Mouse (Mus musculus): ENCODE results near the gene Mkrn3. TPM values are rescaled to one million over a fixed set of nuclear protein-coding genes. Genes with fewer than 3 reads are reported as not detected.

The Mkrn3 gene
- polyA plus RNA-seq (2014; fragmentation: Nextera tagmentation; extraction: Ambion mirVana) = 20.4 and 22.2 TPM in 2 replicates

DNA sequence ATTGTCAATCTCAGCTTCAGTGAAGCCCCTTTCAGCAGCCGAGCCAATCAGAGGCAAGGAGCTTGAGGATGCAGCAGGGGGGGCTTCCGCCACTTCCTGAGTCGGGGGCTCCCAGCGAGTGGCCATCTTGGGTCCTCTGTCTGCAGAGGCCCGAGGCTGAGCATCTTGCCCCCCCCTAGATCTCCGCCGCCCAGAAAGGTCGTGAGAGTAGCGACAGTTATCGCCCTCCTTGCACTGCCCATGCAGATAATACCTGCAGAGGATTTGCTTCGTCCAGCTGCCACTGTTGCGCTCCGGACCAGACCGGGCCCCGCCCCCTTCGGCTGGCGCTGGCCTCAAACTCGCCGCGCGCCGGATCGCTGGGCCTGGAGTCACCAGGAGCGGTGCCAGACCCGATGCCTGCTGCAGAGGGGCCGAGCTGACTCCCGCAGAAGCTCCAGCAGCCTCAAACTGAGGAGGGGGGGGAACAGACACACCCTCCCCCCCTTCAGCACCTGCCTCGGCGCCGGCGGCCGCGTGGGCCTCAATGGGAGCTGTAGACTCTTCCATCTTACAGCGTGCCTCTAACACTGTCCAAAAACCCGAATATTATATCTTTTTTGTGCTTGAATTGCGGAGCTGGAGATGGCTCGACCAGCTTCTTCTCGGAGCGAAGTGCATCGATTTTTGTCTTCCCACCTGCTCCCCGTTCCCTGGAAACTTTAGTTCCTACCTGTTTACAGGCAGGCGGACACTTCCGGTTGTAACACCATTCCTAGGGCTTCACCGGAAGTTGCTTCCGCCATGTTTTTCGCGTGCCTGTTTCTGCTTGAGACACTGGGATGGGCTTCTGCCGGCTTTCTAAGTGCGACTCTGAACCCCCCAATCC is at the start of gene Mkrn3:
TSS of gene Mkrn3 (minus strand) at position 647 of the 868 bp plus-strand sequence.
- 25% methylated on average over 49 of the region's 49 CpGs for WGBS
- Histone ChIP-seq H3K4me2 (replicated peaks) (peak within 1 kb of the TSS; percentile 59), H3K36me3 (replicated peaks; ENCODE audit: control insufficient read depth, insufficient read depth) (no peaks in the 10 kb centered on the region), H3K4me1 (replicated peaks; ENCODE audit: control insufficient read depth, insufficient read depth, low read length) (0 out of 2 replicates have a peak, but pooled peaks cover 5% of the 10 kb centered on the region), H3K27ac (peak within 1 kb of the TSS; percentile 93), H3K4me3 (replicated peaks; ENCODE audit: low read length) (peak within 1 kb of the TSS; percentile 69), H3K9ac (peak within 1 kb of the TSS; percentile 84), H3K27me3 (ENCODE audit: control insufficient read depth, insufficient read depth, low read length) (no peaks in the 10 kb centered on the region), H3K9me3 (ENCODE audit: control insufficient read depth, low read length) (0 out of 2 replicates have a peak, but pooled peaks cover 3% of the 10 kb centered on the region)
- ATAC-seq (ENCODE audit: low FRiP score) (peak; percentile 91), DNase-seq (ENCODE audit: low spot score) (peak; percentile 94)

GRCm38 (mm10) chr7:62463878-62464755 is 44.2 kb upstream of the Mkrn3 start, which contains the start of gene Peg12:
TSS of gene Peg12 (minus strand) at chr7:62464510.
- no peaks in the 10 kb centered on the region for H3K4me1 ChIP-seq (replicated peaks; ENCODE audit: control insufficient read depth, insufficient read depth, low read length)
- H3K4me2 ChIP-seq (replicated peaks) = peak within 1 kb of the TSS; percentile 73
- DNase-seq (ENCODE audit: low spot score) = peak; percentile 54
- H3K9ac ChIP-seq = peak within 1 kb of the TSS; percentile 67
- H3K4me3 ChIP-seq (replicated peaks; ENCODE audit: low read length) = peak within 1 kb of the TSS; percentile 60
- 0 out of 2 replicates have a peak, but pooled peaks cover 4% of the 10 kb centered on the region for H3K9me3 ChIP-seq (ENCODE audit: control insufficient read depth, low read length)
- peak; percentile 75 for ATAC-seq (ENCODE audit: low FRiP score)
- peak within 1 kb of the TSS; percentile 74 for H3K27ac ChIP-seq
- WGBS = 24% methylated on average over 77 of the region's 82 CpGs
- H3K36me3 ChIP-seq (replicated peaks; ENCODE audit: control insufficient read depth, insufficient read depth) = no peaks in the 10 kb centered on the region
- no peaks in the 10 kb centered on the region for H3K27me3 ChIP-seq (ENCODE audit: control insufficient read depth, insufficient read depth, low read length)

GRCm38 (mm10) chr7:62463007-62463877 is 43.3 kb upstream of the Mkrn3 start:
- peak; percentile 41 for ATAC-seq (ENCODE audit: low FRiP score)

DNA sequence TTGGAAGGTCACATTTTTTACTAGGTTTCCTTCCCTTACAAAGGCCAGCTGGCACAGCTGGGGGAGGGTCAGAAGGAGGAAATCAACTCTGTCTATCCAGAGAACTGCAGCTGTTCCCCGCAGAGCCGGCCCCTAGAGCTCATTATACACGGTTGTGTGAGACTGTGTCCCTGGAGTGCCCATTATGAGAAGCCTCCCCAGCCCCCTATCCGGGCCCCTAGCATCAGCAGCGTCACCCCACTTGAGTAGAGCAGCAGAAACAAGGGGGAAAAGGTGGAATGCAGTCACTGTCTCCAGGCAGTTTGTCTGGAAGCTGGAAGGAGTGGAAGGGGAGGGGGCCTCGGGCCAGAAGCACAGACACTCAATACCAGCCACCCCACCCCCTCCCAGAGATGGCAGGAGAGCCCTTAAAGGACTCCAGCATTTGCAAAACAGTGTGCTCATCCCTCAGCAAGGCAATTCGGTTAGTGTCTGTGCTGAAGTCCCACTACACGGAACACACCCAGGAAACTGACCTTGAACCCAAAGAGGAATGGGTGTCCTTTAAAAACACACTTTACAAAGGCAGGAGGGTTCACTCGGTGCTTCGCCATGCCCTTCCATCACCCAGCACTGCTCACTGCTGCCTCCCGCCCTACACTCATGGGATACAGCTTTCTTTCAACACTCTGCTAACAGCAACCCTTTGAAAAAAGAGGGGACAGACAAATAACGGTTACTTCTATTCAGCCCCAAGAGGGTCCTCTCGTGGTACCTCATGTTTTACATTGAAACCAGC is 42.5 kb upstream of the Mkrn3 start:
- Histone ChIP-seq H3K9ac (peak overlapping the region; percentile 67; the same call in 1 of the 2 replicates), H3K4me2 (replicated peaks) (peak overlapping the region; percentile 73), H3K27me3 (ENCODE audit: control insufficient read depth, insufficient read depth, low read length) (no peaks in the 10 kb centered on the region), H3K4me3 (replicated peaks; ENCODE audit: low read length) (peak overlapping the region; percentile 60), H3K27ac (peak overlapping the region; percentile 55; the same call in 1 of the 2 replicates), H3K4me1 (replicated peaks; ENCODE audit: control insufficient read depth, insufficient read depth, low read length) (no peaks in the 10 kb centered on the region), H3K36me3 (replicated peaks; ENCODE audit: control insufficient read depth, insufficient read depth) (no peaks in the 10 kb centered on the region), H3K9me3 (ENCODE audit: control insufficient read depth, low read length) (0 out of 2 replicates have a peak, but pooled peaks cover 4% of the 10 kb centered on the region)
- 25% methylated on average over 13 of the region's 13 CpGs for WGBS
- ATAC-seq (ENCODE audit: low FRiP score) (peak; percentile 58), DNase-seq (ENCODE audit: low spot score) (no peak)

More at GRCm38 (mm10) chr7:62463007-62463877, 43.3 kb upstream of the Mkrn3 start:
- H3K9me3 ChIP-seq (ENCODE audit: control insufficient read depth, low read length) = 0 out of 2 replicates have a peak, but pooled peaks cover 4% of the 10 kb centered on the region
- 26% methylated on average over 55 of the region's 55 CpGs for WGBS
- H3K27ac ChIP-seq = peak overlapping the region; percentile 74
- peak; percentile 25 for DNase-seq (ENCODE audit: low spot score)
- no peaks in the 10 kb centered on the region for H3K36me3 ChIP-seq (replicated peaks; ENCODE audit: control insufficient read depth, insufficient read depth)
- no peaks in the 10 kb centered on the region for H3K27me3 ChIP-seq (ENCODE audit: control insufficient read depth, insufficient read depth, low read length)
- H3K9ac ChIP-seq = peak overlapping the region; percentile 67
- peak overlapping the region; percentile 60 for H3K4me3 ChIP-seq (replicated peaks; ENCODE audit: low read length)
- peak overlapping the region; percentile 73 for H3K4me2 ChIP-seq (replicated peaks)
- no peaks in the 10 kb centered on the region for H3K4me1 ChIP-seq (replicated peaks; ENCODE audit: control insufficient read depth, insufficient read depth, low read length)

- H3K27ac ChIP-seq = no peak overlapping the region
- H3K9ac ChIP-seq = no peak overlapping the region
- no peak for DNase-seq (ENCODE audit: low spot score)
- no peaks in the 10 kb centered on the region for H3K36me3 ChIP-seq (replicated peaks; ENCODE audit: control insufficient read depth, insufficient read depth)
- H3K4me2 ChIP-seq (replicated peaks) = no peak overlapping the region
- no peak for ATAC-seq (ENCODE audit: low FRiP score)
- no peak overlapping the region for H3K4me3 ChIP-seq (replicated peaks; ENCODE audit: low read length)
- no peaks in the 10 kb centered on the region for H3K4me1 ChIP-seq (replicated peaks; ENCODE audit: control insufficient read depth, insufficient read depth, low read length)
- 21% methylated on average over 2 of the region's 2 CpGs for WGBS
- 0 out of 2 replicates have a peak, but pooled peaks cover 6% of the 10 kb centered on the region for H3K9me3 ChIP-seq (ENCODE audit: control insufficient read depth, low read length)
- H3K27me3 ChIP-seq (ENCODE audit: control insufficient read depth, insufficient read depth, low read length) = no peaks in the 10 kb centered on the region
These were observed 32.4 kb upstream of the Mkrn3 start for GRCm38 (mm10) chr7:62452353-62452752.

DNA sequence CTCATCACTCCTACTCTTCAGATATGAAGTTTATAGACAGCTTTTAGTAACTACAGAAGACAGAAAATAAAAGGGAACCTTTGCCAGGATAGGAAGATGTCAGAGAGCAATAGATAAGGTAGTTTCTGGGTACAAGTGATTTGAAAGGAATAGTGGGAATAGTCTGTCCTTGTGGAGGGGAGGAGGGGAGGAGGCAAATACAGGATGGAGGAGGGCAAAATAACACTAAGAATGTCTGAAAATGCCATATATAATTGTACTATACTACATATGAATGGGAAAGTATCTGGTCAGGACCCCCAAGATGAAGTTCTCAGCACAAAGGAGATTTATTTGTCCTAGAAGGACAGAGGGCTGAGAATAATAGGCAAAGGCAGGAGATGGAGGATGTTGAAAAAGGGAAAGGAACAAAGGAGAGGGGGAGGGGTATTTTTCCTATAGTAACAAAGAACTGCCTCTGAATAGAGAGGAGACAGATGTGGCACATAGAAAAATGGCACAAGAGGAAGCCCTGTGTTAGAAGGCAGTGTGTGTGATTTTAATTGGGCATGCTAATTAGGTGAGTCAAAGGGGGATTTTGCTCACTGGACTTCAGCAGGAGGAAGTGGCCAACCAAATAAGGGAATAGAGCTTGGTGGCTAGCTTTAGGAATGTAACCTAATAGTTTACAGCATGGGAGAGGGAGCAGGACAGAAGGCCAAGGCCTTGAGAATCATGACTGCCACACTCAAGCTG is 25.7 kb upstream of the Mkrn3 start:
- Histone ChIP-seq H3K27ac (no peak overlapping the region), H3K27me3 (ENCODE audit: control insufficient read depth, insufficient read depth, low read length) (no peaks in the 10 kb centered on the region), H3K36me3 (replicated peaks; ENCODE audit: control insufficient read depth, insufficient read depth) (no peaks in the 10 kb centered on the region), H3K4me3 (replicated peaks; ENCODE audit: low read length) (no peak overlapping the region), H3K4me1 (replicated peaks; ENCODE audit: control insufficient read depth, insufficient read depth, low read length) (no peaks in the 10 kb centered on the region), H3K9ac (no peak overlapping the region), H3K4me2 (replicated peaks) (no peak overlapping the region), H3K9me3 (ENCODE audit: control insufficient read depth, low read length) (no peaks in the 10 kb centered on the region)
- DNase-seq (ENCODE audit: low spot score) = no peak
- no peak for ATAC-seq (ENCODE audit: low FRiP score)

DNA sequence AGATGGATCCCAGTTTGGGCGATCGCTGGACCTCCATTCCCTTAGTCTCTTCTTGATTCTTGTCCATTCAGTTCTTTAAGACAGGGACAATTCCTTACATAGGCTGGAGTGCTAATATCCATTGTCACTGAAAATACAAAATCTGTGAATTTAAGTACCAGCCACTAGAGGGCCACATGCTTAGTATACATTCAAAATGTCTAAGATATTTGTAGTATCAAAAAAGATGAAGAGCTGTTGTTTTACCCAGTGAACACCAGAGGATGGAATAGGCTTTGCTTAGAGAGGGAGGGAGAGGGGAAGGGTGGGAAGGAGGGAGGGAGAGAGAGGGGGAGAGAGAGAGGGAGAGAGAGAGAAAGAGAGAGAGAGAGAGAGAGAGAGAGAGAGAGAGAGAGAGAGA is 16.5 kb upstream of the Mkrn3 start:
- DNase-seq (ENCODE audit: low spot score) = peak; percentile 44
- Histone ChIP-seq H3K9ac (no peak overlapping the region), H3K4me3 (replicated peaks; ENCODE audit: low read length) (no peak overlapping the region), H3K4me2 (replicated peaks) (no peak overlapping the region), H3K9me3 (ENCODE audit: control insufficient read depth, low read length) (0 out of 2 replicates have a peak, but pooled peaks cover 5% of the 10 kb centered on the region), H3K36me3 (replicated peaks; ENCODE audit: control insufficient read depth, insufficient read depth) (no peaks in the 10 kb centered on the region), H3K27me3 (ENCODE audit: control insufficient read depth, insufficient read depth, low read length) (no peaks in the 10 kb centered on the region), H3K4me1 (replicated peaks; ENCODE audit: control insufficient read depth, insufficient read depth, low read length) (no peaks in the 10 kb centered on the region), H3K27ac (no peak overlapping the region)
- WGBS = 58% methylated on average over 2 of the region's 2 CpGs
- ATAC-seq (ENCODE audit: low FRiP score) = no peak
